Mouse (Mus musculus) CH12.LX (cell line): ENCODE measurements around the gene Abhd4.

Experiments used
- CTCF ChIP-seq, 2 experiments: IDR thresholded peaks in 1 of 2; conservative IDR thresholded peaks in 1 of 2; 2 replicates each; pipeline ENCODE4 v1.5.1; 2011 to 2012; ENCODE audit warnings: low read depth in 2 of 2, low read length in 2 of 2, improper control_type of control experiment in 1 of 2, inconsistent platforms in 1 of 2, mild to moderate bottlenecking in 1 of 2, moderate library complexity in 1 of 2
- GABPA ChIP-seq: IDR thresholded peaks from 2 replicates; pipeline ENCODE4 v1.6.1; 2012; ENCODE audit warnings: low read depth, low read length, improper control_type of control experiment, inconsistent platforms; ENCODE audit not compliant: insufficient replicate concordance
- IRF4 ChIP-seq: IDR thresholded peaks from 2 replicates; pipeline ENCODE4 v1.6.1; 2014; ENCODE audit warnings: low read depth, mild to moderate bottlenecking, inconsistent platforms, low read length, improper control_type of control experiment
- MAZ ChIP-seq: IDR thresholded peaks from 2 replicates; pipeline ENCODE4 v1.6.1; 2012; ENCODE audit warnings: low read depth, mild to moderate bottlenecking, inconsistent platforms, low read length, improper control_type of control experiment, moderate library complexity
- NELFE ChIP-seq: IDR thresholded peaks from 2 replicates; pipeline ENCODE4 v1.6.1; 2011; ENCODE audit warnings: low read depth, low read length, improper control_type of control experiment
- POLR2A ChIP-seq: IDR thresholded peaks from 2 replicates; pipeline ENCODE4 v1.6.1; 2011; ENCODE audit warnings: low read depth, mild to moderate bottlenecking, improper control_type of control experiment, low read length
- ZNF384 ChIP-seq: IDR thresholded peaks from 2 replicates; pipeline ENCODE4 v1.6.1; 2012; ENCODE audit warnings: low read depth, low read length, improper control_type of control experiment, inconsistent platforms

- TF ChIP-seq MAZ (no peak), ZNF384 (no peak), NELFE (no peak), POLR2A (no peak), CTCF (conservative IDR thresholded peaks at IDR 0.05 in 1 of 2, IDR thresholded peaks at IDR 0.05 in 1 of 2; ENCODE audit: low read depth in 2 of 2, low read length in 2 of 2) (no peak), GABPA (no peak), IRF4 (no peak)
Measured at GRCm38 (mm10) chr14:54206309-54206708, 47.7 kb upstream of the Abhd4 start.
